Mouse (Mus musculus) midbrain, embryonic 11.5 days (tissue): Measurements from ENCODE around the gene Tbc1d7. TPM values are rescaled to one million over a fixed set of nuclear protein-coding genes. Genes with fewer than 3 reads are reported as not detected.

ENCODE experiments used
- ATAC-seq: fragments of 200-750 bp; cut with Nextera tagmentation; 2 replicates; pipeline ENCODE4 v1.8.0; 2017; ENCODE audit warnings: moderate TSS enrichment, moderate library complexity; ENCODE audit not compliant: low FRiP score
- DNase-seq: peaks from one replicate; pipeline ENCODE4 v3.0.0; 2015; ENCODE audit warnings: low spot score; ENCODE audit errors: missing footprints
- H3K27ac ChIP-seq: fragments of 300-500 bp; sonication (generic); 2 replicates; pipeline ENCODE4 v1.5.1; 2014; ENCODE audit warnings: low read depth, low read length
- H3K27me3 ChIP-seq: fragments of 300-500 bp; sonication (generic); 2 replicates; pipeline ENCODE4 v1.6.1; 2014; ENCODE audit warnings: mild to moderate bottlenecking, low read length, moderate library complexity, mixed read lengths; ENCODE audit not compliant: control insufficient read depth, insufficient read depth
- H3K36me3 ChIP-seq: fragments of 300-500 bp; sonication (generic); 2 replicates; pipeline ENCODE4 v1.6.1; 2014; ENCODE audit warnings: mild to moderate bottlenecking, low read length, moderate library complexity, mixed read lengths; ENCODE audit not compliant: control insufficient read depth, insufficient read depth
- H3K4me1 ChIP-seq: fragments of 300-500 bp; sonication (generic); 2 replicates; pipeline ENCODE4 v1.6.1; 2014; ENCODE audit warnings: low read length; ENCODE audit not compliant: control insufficient read depth, insufficient read depth
- H3K4me2 ChIP-seq: fragments of 300-500 bp; sonication (generic); 2 replicates; pipeline ENCODE4 v1.6.1; 2014; ENCODE audit warnings: mild to moderate bottlenecking, moderate library complexity
- H3K4me3 ChIP-seq: fragments of 300-500 bp; sonication (generic); 2 replicates; pipeline ENCODE4 v1.5.1; 2014; ENCODE audit warnings: low read depth, low read length
- H3K9ac ChIP-seq: fragments of 300-500 bp; sonication (generic); 2 replicates; pipeline ENCODE4 v1.6.1; 2014; ENCODE audit warnings: low read length
- H3K9me3 ChIP-seq: fragments of 300-500 bp; sonication (generic); 2 replicates; pipeline ENCODE4 v1.6.1; 2016; ENCODE audit warnings: low read length; ENCODE audit not compliant: control insufficient read depth
- WGBS: fragments of 180-500 bp; shearing (Covaris S2); extraction: QIAGEN DNeasy Blood & Tissue Kit; methylation state at CpG from one replicate; pipeline ENCODE4 v1.1.7; 2014; 5-methylcytosine and 5-hydroxymethylcytosine counted together
- polyA plus RNA-seq: library from polyadenylated mRNA; unstranded; fragments of >200 nt; fragmentation: Nextera tagmentation; extraction: Ambion mirVana; gene quantifications from 2 replicates; pipeline ENCODE4 v1.2.1, GENCODE M21; 2014

Tbc1d7 gene
- polyA plus RNA-seq, 1 experiment from 2014 or later = 71.5 TPM

- Histone ChIP-seq H3K4me3 (no peak overlapping the region), H3K9me3 (no peaks in the 10 kb centered on the region), H3K27ac (no peak overlapping the region), H3K9ac (no peak overlapping the region), H3K27me3 (no peaks in the 10 kb centered on the region), H3K4me1 (no peaks in the 10 kb centered on the region), H3K36me3 (no peaks in the 10 kb centered on the region), H3K4me2 (no peak overlapping the region)
- ATAC-seq = no peak
- DNase-seq = no peak
- WGBS = 84% methylated on average over 7 of the region's 7 CpGs
Observed at GRCm38 (mm10) chr13:43133400-43133799, 37.9 kb downstream of the Tbc1d7 start.

GRCm38 (mm10) chr13:43132859-43133258 is 38.4 kb downstream of the Tbc1d7 start:
- Histone ChIP-seq H3K27ac (no peak overlapping the region), H3K4me3 (no peak overlapping the region), H3K9me3 (no peaks in the 10 kb centered on the region), H3K4me2 (no peak overlapping the region), H3K36me3 (no peaks in the 10 kb centered on the region), H3K9ac (no peak overlapping the region), H3K27me3 (no peaks in the 10 kb centered on the region), H3K4me1 (no peaks in the 10 kb centered on the region)
- DNase-seq (no peak), ATAC-seq (no peak)
- WGBS = 72% methylated on average over 9 of the region's 9 CpGs

GRCm38 (mm10) chr13:43131741-43132191 is 39.5 kb downstream of the Tbc1d7 start:
- no peaks in the 10 kb centered on the region for H3K36me3 ChIP-seq
- no peak for DNase-seq
- H3K27me3 ChIP-seq = no peaks in the 10 kb centered on the region
- H3K4me2 ChIP-seq = no peak overlapping the region
- H3K4me3 ChIP-seq = no peak overlapping the region
- H3K27ac ChIP-seq = no peak overlapping the region
- H3K4me1 ChIP-seq = no peaks in the 10 kb centered on the region
- ATAC-seq = no peak
- no peak overlapping the region for H3K9ac ChIP-seq
- 84% methylated on average over 10 of the region's 10 CpGs for WGBS
- H3K9me3 ChIP-seq = no peaks in the 10 kb centered on the region

- no peak overlapping the region for H3K9ac ChIP-seq
- H3K27ac ChIP-seq = no peak overlapping the region
- H3K4me2 ChIP-seq = no peak overlapping the region
- H3K4me3 ChIP-seq = no peak overlapping the region
- no peaks in the 10 kb centered on the region for H3K4me1 ChIP-seq
- ATAC-seq (no peak), DNase-seq (no peak)
- WGBS = 79% methylated on average over 6 of the region's 6 CpGs
- no peaks in the 10 kb centered on the region for H3K27me3 ChIP-seq
- no peaks in the 10 kb centered on the region for H3K36me3 ChIP-seq
- H3K9me3 ChIP-seq = no peaks in the 10 kb centered on the region
Observed at GRCm38 (mm10) chr13:43130161-43130560, 41.1 kb downstream of the Tbc1d7 start.

GRCm38 (mm10) chr13:43124683-43125074 is 46.6 kb downstream of the Tbc1d7 start:
- WGBS = 33% methylated on average over 4 of the region's 4 CpGs
- Histone ChIP-seq H3K27me3 (no peaks in the 10 kb centered on the region), H3K4me1 (peaks cover 8% of the 10 kb centered on the region), H3K4me3 (no peak overlapping the region), H3K27ac (no peak overlapping the region), H3K36me3 (no peaks in the 10 kb centered on the region), H3K9me3 (no peaks in the 10 kb centered on the region), H3K4me2 (no peak overlapping the region), H3K9ac (no peak overlapping the region)
- DNase-seq (no peak), ATAC-seq (no peak)

DNA sequence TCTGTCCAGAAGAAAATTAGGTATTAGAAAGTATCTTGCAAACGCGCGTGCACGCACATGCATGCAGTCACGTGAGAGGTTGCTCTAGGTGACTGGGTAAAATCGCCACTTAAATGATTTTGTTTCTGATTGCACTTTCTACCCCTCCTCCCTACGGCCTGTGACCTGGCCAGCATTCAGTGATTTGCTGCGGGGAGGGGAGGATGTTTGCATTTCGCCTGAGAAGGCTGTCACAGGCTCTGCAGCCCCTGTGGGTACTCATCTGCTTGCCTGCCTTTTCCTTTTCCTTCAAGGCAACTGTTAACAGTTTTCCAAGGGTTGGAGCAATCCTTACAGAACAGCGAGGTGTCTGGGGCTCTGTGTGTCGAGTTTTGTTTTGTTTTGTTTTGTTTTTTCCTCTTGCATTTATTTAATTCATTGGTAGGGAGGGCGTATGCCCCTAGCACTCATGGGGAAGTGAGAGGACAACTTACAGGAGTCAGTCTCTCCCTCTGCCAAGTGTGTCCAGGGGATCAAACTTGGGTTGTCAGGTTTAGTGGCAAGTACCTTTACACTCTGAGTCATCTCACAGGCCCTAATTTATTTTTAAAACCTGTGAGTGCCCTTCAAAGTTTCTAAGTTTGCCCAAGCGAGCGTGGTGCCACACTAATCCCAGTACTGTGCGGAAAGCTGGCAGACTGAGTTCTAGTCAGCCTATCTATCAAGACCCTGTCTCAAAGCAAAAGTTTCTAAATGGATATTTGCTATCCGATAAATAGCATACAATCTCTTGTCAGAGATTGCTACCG is 47.2 kb downstream of the Tbc1d7 start:
- Histone ChIP-seq H3K27ac (no peak overlapping the region), H3K9ac (no peak overlapping the region), H3K36me3 (no peaks in the 10 kb centered on the region), H3K27me3 (no peaks in the 10 kb centered on the region), H3K4me1 (peaks cover 8% of the 10 kb centered on the region), H3K4me3 (no peak overlapping the region), H3K9me3 (no peaks in the 10 kb centered on the region), H3K4me2 (no peak overlapping the region)
- no peak for DNase-seq
- no peak for ATAC-seq
- 57% methylated on average over 17 of the region's 17 CpGs for WGBS

DNA sequence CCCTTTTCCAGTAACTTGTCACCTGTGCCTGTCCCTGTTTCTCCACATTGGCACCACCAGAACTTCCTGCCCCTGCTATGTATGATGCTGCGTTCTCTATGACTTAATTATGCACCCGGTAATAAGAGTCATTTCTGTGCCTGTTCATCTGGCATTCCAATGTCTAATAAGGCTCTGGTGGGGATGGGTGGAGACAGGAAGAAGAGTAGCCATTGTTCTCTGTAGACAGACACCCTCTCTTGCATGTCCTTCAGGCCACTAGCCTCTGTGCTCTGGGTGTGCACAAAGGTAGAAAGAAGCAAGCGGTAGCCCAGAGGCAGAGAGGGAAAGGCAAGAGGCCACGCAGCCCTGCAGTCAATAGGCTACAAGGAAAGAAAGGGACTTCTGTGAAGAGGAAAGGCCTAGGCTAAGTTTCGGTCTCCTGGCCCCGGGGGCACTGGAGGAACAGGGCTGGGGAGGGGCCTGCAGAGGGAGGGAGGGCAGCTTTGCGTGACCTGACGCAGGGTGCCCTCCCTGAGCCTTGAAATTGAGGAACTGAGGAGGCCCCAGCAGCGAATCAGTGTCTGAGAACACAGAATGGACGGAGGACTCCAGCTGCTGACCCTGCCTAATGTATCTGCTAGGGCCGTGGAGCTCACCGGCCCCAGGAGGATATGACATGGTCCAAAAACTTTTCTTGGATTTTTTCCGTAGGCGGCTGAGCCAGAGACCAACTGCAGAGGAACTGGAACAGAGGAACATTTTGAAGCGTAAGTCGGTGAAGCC is 48.8 kb downstream of the Tbc1d7 start:
- Histone ChIP-seq H3K4me2 (no peak overlapping the region), H3K9ac (no peak overlapping the region), H3K4me1 (peaks cover 8% of the 10 kb centered on the region), H3K36me3 (no peaks in the 10 kb centered on the region), H3K9me3 (no peaks in the 10 kb centered on the region), H3K27ac (no peak overlapping the region), H3K4me3 (no peak overlapping the region), H3K27me3 (no peaks in the 10 kb centered on the region)
- DNase-seq (no peak), ATAC-seq (no peak)
- 64% methylated on average over 16 of the region's 16 CpGs for WGBS

GRCm38 (mm10) chr13:43113141-43113540 is 58.2 kb downstream of the Tbc1d7 start:
- 96% methylated on average over 3 of the region's 3 CpGs for WGBS
- DNase-seq (no peak), ATAC-seq (no peak)
- no peaks in the 10 kb centered on the region for H3K4me1 ChIP-seq
- H3K4me2 ChIP-seq = no peak overlapping the region
- no peaks in the 10 kb centered on the region for H3K27me3 ChIP-seq
- H3K27ac ChIP-seq = no peak overlapping the region
- H3K9me3 ChIP-seq = no peaks in the 10 kb centered on the region
- no peaks in the 10 kb centered on the region for H3K36me3 ChIP-seq
- no peak overlapping the region for H3K4me3 ChIP-seq
- no peak overlapping the region for H3K9ac ChIP-seq

DNA sequence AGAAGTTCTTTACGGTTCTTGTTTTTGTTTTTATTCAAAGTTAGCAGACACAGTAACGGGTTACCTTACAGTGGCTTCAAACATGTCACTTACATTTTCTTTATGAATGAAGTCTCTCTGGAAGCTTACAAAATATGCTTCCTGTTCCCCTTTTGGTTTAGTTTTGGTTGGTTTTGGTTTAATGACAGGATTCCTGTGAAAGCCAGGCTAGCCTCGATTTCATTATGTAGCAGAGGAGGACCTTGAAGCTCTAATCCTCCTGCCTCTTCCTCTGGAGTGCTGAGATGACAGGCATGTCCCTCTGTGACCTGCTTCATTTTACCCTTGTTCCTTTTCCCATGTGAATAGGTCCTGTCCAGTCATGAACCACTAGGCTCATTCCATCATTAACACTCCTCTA is 58.6 kb downstream of the Tbc1d7 start:
- Histone ChIP-seq H3K4me3 (no peak overlapping the region), H3K4me1 (no peaks in the 10 kb centered on the region), H3K27ac (no peak overlapping the region), H3K9me3 (no peaks in the 10 kb centered on the region), H3K4me2 (no peak overlapping the region), H3K27me3 (no peaks in the 10 kb centered on the region), H3K36me3 (no peaks in the 10 kb centered on the region), H3K9ac (no peak overlapping the region)
- no peak for DNase-seq
- no peak for ATAC-seq
- WGBS = 86% methylated on average over 3 of the region's 3 CpGs
